Mouse (Mus musculus): ENCODE measurements at regions not wholly inside any gene's neighbourhood (a gene's known extent, or its start where the extent isn't known, plus 50 kb on each side); places are given as distances from the start of the nearest gene placed in this dataset.

GRCm38 (mm10) chr5:49896106-49896505 is 162.7 kb downstream of the Adgra3 start:
- no peak for TF ChIP-seq CTCF (IDR thresholded peaks at IDR 0.05; ENCODE audit: borderline replicate concordance, extremely low read depth, insufficient read depth, insufficient read length)
- no peak for TF ChIP-seq POLR2A (IDR thresholded peaks at IDR 0.05; ENCODE audit: borderline replicate concordance, extremely low read depth, insufficient read depth, insufficient read length, poor library complexity, severe bottlenecking)

Data from brain, embryonic 14.5 days (tissue).